Mouse (Mus musculus) embryonic facial prominence, embryonic 13.5 days (tissue): Measurements from ENCODE around the gene Lrrc75b. TPM values are rescaled to one million over a fixed set of nuclear protein-coding genes. Genes with fewer than 3 reads are reported as not detected.

ENCODE experiments used
- ATAC-seq: fragments of 200-750 bp; cut with Nextera tagmentation; 2 replicates; pipeline ENCODE4 v1.8.0; 2017; ENCODE audit warnings: low read depth; ENCODE audit not compliant: insufficient number of reproducible peaks, insufficient read depth, low FRiP score, low TSS enrichment
- H3K27ac ChIP-seq: fragments of 300-500 bp; sonication (generic); 2 replicates; pipeline ENCODE4 v1.5.1; 2015; ENCODE audit warnings: moderate library complexity, mild to moderate bottlenecking, inconsistent platforms
- H3K27me3 ChIP-seq: fragments of 300-500 bp; sonication (generic); 2 replicates; pipeline ENCODE4 v1.6.1; 2015; ENCODE audit warnings: mild to moderate bottlenecking, inconsistent platforms
- H3K36me3 ChIP-seq: fragments of 300-500 bp; sonication (generic); 2 replicates; pipeline ENCODE4 v1.6.1; 2015; ENCODE audit warnings: mild to moderate bottlenecking, inconsistent platforms
- H3K4me1 ChIP-seq: fragments of 300-500 bp; sonication (generic); 2 replicates; pipeline ENCODE4 v1.6.1; 2015; ENCODE audit warnings: inconsistent platforms
- H3K4me2 ChIP-seq: fragments of 300-500 bp; sonication (generic); 2 replicates; pipeline ENCODE4 v1.6.1; 2015; ENCODE audit warnings: moderate library complexity, mild to moderate bottlenecking, inconsistent platforms
- H3K4me3 ChIP-seq: fragments of 300-500 bp; sonication (generic); 2 replicates; pipeline ENCODE4 v1.5.1; 2015; ENCODE audit warnings: mild to moderate bottlenecking, inconsistent platforms
- H3K9ac ChIP-seq: fragments of 300-500 bp; sonication (generic); 2 replicates; pipeline ENCODE4 v1.6.1; 2015; ENCODE audit warnings: mild to moderate bottlenecking, inconsistent platforms
- H3K9me3 ChIP-seq: fragments of 300-500 bp; sonication (generic); 2 replicates; pipeline ENCODE4 v1.6.1; 2016; ENCODE audit warnings: inconsistent platforms
- WGBS: fragments of 180-500 bp; shearing (Covaris S2); methylation state at CpG from one replicate; pipeline ENCODE4 v1.1.7; 2015; ENCODE audit warnings: mixed read lengths; 5-methylcytosine and 5-hydroxymethylcytosine counted together
- polyA plus RNA-seq: library from polyadenylated mRNA; unstranded; fragments of >200 nt; fragmentation: Nextera tagmentation; extraction: Ambion mirVana; gene quantifications from 2 replicates; pipeline ENCODE4 v1.2.1, GENCODE M21; 2015

The Lrrc75b gene
- polyA plus RNA-seq, 1 experiment from 2014 or later, result 3.9 TPM

GRCm38 (mm10) chr10:75566321-75566720 is 6.2 kb upstream of the Lrrc75b start:
- Histone ChIP-seq H3K27ac (no peak overlapping the region), H3K4me1 (0 out of 2 replicates have a peak, but pooled peaks cover 7% of the 10 kb centered on the region), H3K9ac (no peak overlapping the region), H3K4me3 (no peak overlapping the region), H3K27me3 (peaks cover 17% of the 10 kb centered on the region; the same call in 1 of the 2 replicates), H3K4me2 (no peak overlapping the region), H3K9me3 (0 out of 2 replicates have a peak, but pooled peaks cover 3% of the 10 kb centered on the region), H3K36me3 (no peaks in the 10 kb centered on the region)
- WGBS, result 83% methylated on average over 5 of the region's 5 CpGs
- no peak for ATAC-seq

- H3K4me3 ChIP-seq, result no peak overlapping the region
- no peak overlapping the region for H3K9ac ChIP-seq
- no peak for ATAC-seq
- peaks cover 21% of the 10 kb centered on the region for H3K27me3 ChIP-seq
- 78% methylated on average over 7 of the region's 7 CpGs for WGBS
- H3K4me1 ChIP-seq, result peaks cover 9% of the 10 kb centered on the region; the same call in 1 of the 2 replicates
- H3K36me3 ChIP-seq, result no peaks in the 10 kb centered on the region
- H3K4me2 ChIP-seq, result no peak overlapping the region
- H3K27ac ChIP-seq, result no peak overlapping the region
- H3K9me3 ChIP-seq, result 0 out of 2 replicates have a peak, but pooled peaks cover 3% of the 10 kb centered on the region
Observed at GRCm38 (mm10) chr10:75565906-75566305, 5.8 kb upstream of the Lrrc75b start.

- Histone ChIP-seq H3K27ac (no peak overlapping the region), H3K4me1 (peaks cover 14% of the 10 kb centered on the region), H3K27me3 (peaks cover 26% of the 10 kb centered on the region), H3K9me3 (0 out of 2 replicates have a peak, but pooled peaks cover 3% of the 10 kb centered on the region), H3K36me3 (no peaks in the 10 kb centered on the region), H3K9ac (no peak overlapping the region), H3K4me3 (no peak overlapping the region), H3K4me2 (no peak overlapping the region)
- ATAC-seq, result no peak
- 57% methylated on average over 6 of the region's 6 CpGs for WGBS
Observed at GRCm38 (mm10) chr10:75565436-75565835, 5.3 kb upstream of the Lrrc75b start.

GRCm38 (mm10) chr10:75564687-75565265 is 4.6 kb upstream of the Lrrc75b start:
- peaks cover 19% of the 10 kb centered on the region for H3K4me1 ChIP-seq
- 0 out of 2 replicates have a peak, but pooled peaks cover 3% of the 10 kb centered on the region for H3K9me3 ChIP-seq
- peaks cover 33% of the 10 kb centered on the region for H3K27me3 ChIP-seq
- no peak overlapping the region for H3K9ac ChIP-seq
- no peak overlapping the region for H3K27ac ChIP-seq
- H3K4me3 ChIP-seq, result no peak overlapping the region
- no peak overlapping the region for H3K4me2 ChIP-seq
- H3K36me3 ChIP-seq, result no peaks in the 10 kb centered on the region
- 82% methylated on average over 12 of the region's 12 CpGs for WGBS
- no peak for ATAC-seq

GRCm38 (mm10) chr10:75562596-75562995 is 2.5 kb upstream of the Lrrc75b start:
- Histone ChIP-seq H3K27ac (no peak overlapping the region), H3K4me3 (no peak overlapping the region), H3K4me2 (no peak overlapping the region), H3K9me3 (0 out of 2 replicates have a peak, but pooled peaks cover 3% of the 10 kb centered on the region), H3K27me3 (peaks cover 37% of the 10 kb centered on the region), H3K4me1 (peaks cover 33% of the 10 kb centered on the region), H3K36me3 (no peaks in the 10 kb centered on the region), H3K9ac (no peak overlapping the region)
- ATAC-seq, result no peak
- WGBS, result 88% methylated on average over 8 of the region's 8 CpGs

- H3K36me3 ChIP-seq, result no peaks in the 10 kb centered on the region
- peaks cover 37% of the 10 kb centered on the region for H3K27me3 ChIP-seq
- H3K9ac ChIP-seq, result peak within 1 kb of the TSS; percentile 84
- H3K27ac ChIP-seq, result no peak within 1 kb of the TSS
- peak within 1 kb of the TSS; percentile 69 for H3K4me3 ChIP-seq
- no peaks in the 10 kb centered on the region for H3K9me3 ChIP-seq
- WGBS, result 46% methylated on average over 10 of the region's 10 CpGs
- peaks cover 47% of the 10 kb centered on the region for H3K4me1 ChIP-seq
- peak within 1 kb of the TSS; percentile 98 for H3K4me2 ChIP-seq
- ATAC-seq, result no peak
Observed at GRCm38 (mm10) chr10:75561071-75561654, 1.0 kb upstream of the Lrrc75b start, which contains the start of gene Ggt1. Gene Ggt1 (plus strand): TSS chr10:75561604.

GRCm38 (mm10) chr10:75560549-75560899 is 394 bp upstream of the Lrrc75b start:
- peak overlapping the region; percentile 84 for H3K9ac ChIP-seq
- WGBS, result 4% methylated on average over 6 of the region's 6 CpGs

GRCm38 (mm10) chr10:75559041-75559675 is 972 bp downstream of the Lrrc75b start:
- peaks cover 57% of the 10 kb centered on the region for H3K4me1 ChIP-seq
- H3K4me3 ChIP-seq, result peak overlapping the region; percentile 69
- no peak for ATAC-seq
- peak overlapping the region; percentile 62 for H3K27ac ChIP-seq
- peak overlapping the region; percentile 98 for H3K4me2 ChIP-seq
- no peaks in the 10 kb centered on the region for H3K36me3 ChIP-seq
- H3K9ac ChIP-seq, result peak overlapping the region; percentile 84
- WGBS, result 3% methylated on average over 14 of the region's 14 CpGs
- peaks cover 37% of the 10 kb centered on the region for H3K27me3 ChIP-seq
- no peaks in the 10 kb centered on the region for H3K9me3 ChIP-seq

More at GRCm38 (mm10) chr10:75560549-75560899, 394 bp upstream of the Lrrc75b start:
- Histone ChIP-seq H3K4me3 (peak overlapping the region; percentile 69), H3K4me1 (peaks cover 53% of the 10 kb centered on the region), H3K27ac (no peak overlapping the region), H3K4me2 (peak overlapping the region; percentile 98), H3K27me3 (peaks cover 37% of the 10 kb centered on the region), H3K9me3 (no peaks in the 10 kb centered on the region), H3K36me3 (no peaks in the 10 kb centered on the region)
- no peak for ATAC-seq

GRCm38 (mm10) chr10:75558515-75558914 is 1.6 kb downstream of the Lrrc75b start:
- peak overlapping the region; percentile 34 for H3K27ac ChIP-seq
- WGBS, result 25% methylated on average over 3 of the region's 3 CpGs
- H3K4me1 ChIP-seq, result peaks cover 57% of the 10 kb centered on the region
- 0 out of 2 replicates have a peak, but pooled peaks cover 4% of the 10 kb centered on the region for H3K36me3 ChIP-seq
- peak overlapping the region; percentile 98 for H3K4me2 ChIP-seq
- H3K27me3 ChIP-seq, result peaks cover 37% of the 10 kb centered on the region
- peak overlapping the region; percentile 69 for H3K4me3 ChIP-seq
- H3K9ac ChIP-seq, result no peak overlapping the region
- peak; percentile 32; the same call in 1 of the 2 replicates for ATAC-seq
- no peaks in the 10 kb centered on the region for H3K9me3 ChIP-seq

GRCm38 (mm10) chr10:75556026-75556425 is 4.1 kb downstream of the Lrrc75b start:
- Histone ChIP-seq H3K27me3 (peaks cover 24% of the 10 kb centered on the region), H3K9ac (peak overlapping the region; percentile 49), H3K4me2 (peak overlapping the region; percentile 9; the same call in 1 of the 2 replicates), H3K36me3 (0 out of 2 replicates have a peak, but pooled peaks cover 9% of the 10 kb centered on the region), H3K27ac (peak overlapping the region; percentile 55), H3K4me3 (no peak overlapping the region), H3K4me1 (peaks cover 60% of the 10 kb centered on the region), H3K9me3 (no peaks in the 10 kb centered on the region)
- no peak for ATAC-seq
- WGBS, result 23% methylated on average over 9 of the region's 9 CpGs

GRCm38 (mm10) chr10:75555557-75555956 is 4.6 kb downstream of the Lrrc75b start:
- 0 out of 2 replicates have a peak, but pooled peaks cover 9% of the 10 kb centered on the region for H3K36me3 ChIP-seq
- H3K4me3 ChIP-seq, result no peak overlapping the region
- peaks cover 56% of the 10 kb centered on the region for H3K4me1 ChIP-seq
- H3K27ac ChIP-seq, result peak overlapping the region; percentile 55
- no peaks in the 10 kb centered on the region for H3K9me3 ChIP-seq
- peaks cover 19% of the 10 kb centered on the region for H3K27me3 ChIP-seq
- H3K4me2 ChIP-seq, result no peak overlapping the region
- 0 out of 2 replicates have a peak overlapping the region, but pooled peaks have one; percentile 49 for H3K9ac ChIP-seq
- no peak for ATAC-seq
- 57% methylated on average over 6 of the region's 6 CpGs for WGBS
